Mouse (Mus musculus): ENCODE measurements around the gene March9.
"Not testable (repeated sequence)": the region's sequence is repeated elsewhere in the genome, so short reads cannot be mapped to it uniquely, and the experiment has no call there.

GRCm38 (mm10) chr10:127062101-127062500, 2.1 kb upstream of the March9 start:
- not testable (repeated sequence) for TF ChIP-seq CTCF (IDR thresholded peaks at IDR 0.05; ENCODE audit: extremely low read depth, insufficient read depth, insufficient read length, insufficient replicate concordance); POLR2A (IDR thresholded peaks at IDR 0.05; ENCODE audit: low read depth, low read length)

Data from spleen, adult 2 months (tissue).